Mouse (Mus musculus) embryonic facial prominence, embryonic 13.5 days (tissue): ENCODE measurements around the gene Mtmr12. TPM values are rescaled to one million over a fixed set of nuclear protein-coding genes. Genes with fewer than 3 reads are reported as not detected.
A peak's percentile ranks its signal among the peaks of the same experiment; 100 is the strongest.
"Not testable (repeated sequence)": the region's sequence is repeated elsewhere in the genome, so short reads cannot be mapped to it uniquely, and the experiment has no call there.

Source experiments
- ATAC-seq: fragments of 200-750 bp; cut with Nextera tagmentation; 2 replicates; pipeline ENCODE4 v1.8.0; 2017; ENCODE audit warnings: low read depth; ENCODE audit not compliant: insufficient number of reproducible peaks, insufficient read depth, low FRiP score, low TSS enrichment
- H3K27ac ChIP-seq: fragments of 300-500 bp; sonication (generic); 2 replicates; pipeline ENCODE4 v1.5.1; 2015; ENCODE audit warnings: moderate library complexity, mild to moderate bottlenecking, inconsistent platforms
- H3K27me3 ChIP-seq: fragments of 300-500 bp; sonication (generic); 2 replicates; pipeline ENCODE4 v1.6.1; 2015; ENCODE audit warnings: mild to moderate bottlenecking, inconsistent platforms
- H3K36me3 ChIP-seq: fragments of 300-500 bp; sonication (generic); 2 replicates; pipeline ENCODE4 v1.6.1; 2015; ENCODE audit warnings: mild to moderate bottlenecking, inconsistent platforms
- H3K4me1 ChIP-seq: fragments of 300-500 bp; sonication (generic); 2 replicates; pipeline ENCODE4 v1.6.1; 2015; ENCODE audit warnings: inconsistent platforms
- H3K4me2 ChIP-seq: fragments of 300-500 bp; sonication (generic); 2 replicates; pipeline ENCODE4 v1.6.1; 2015; ENCODE audit warnings: moderate library complexity, mild to moderate bottlenecking, inconsistent platforms
- H3K4me3 ChIP-seq: fragments of 300-500 bp; sonication (generic); 2 replicates; pipeline ENCODE4 v1.5.1; 2015; ENCODE audit warnings: mild to moderate bottlenecking, inconsistent platforms
- H3K9ac ChIP-seq: fragments of 300-500 bp; sonication (generic); 2 replicates; pipeline ENCODE4 v1.6.1; 2015; ENCODE audit warnings: mild to moderate bottlenecking, inconsistent platforms
- H3K9me3 ChIP-seq: fragments of 300-500 bp; sonication (generic); 2 replicates; pipeline ENCODE4 v1.6.1; 2016; ENCODE audit warnings: inconsistent platforms
- WGBS: fragments of 180-500 bp; shearing (Covaris S2); methylation state at CpG from one replicate; pipeline ENCODE4 v1.1.7; 2015; ENCODE audit warnings: mixed read lengths; 5-methylcytosine and 5-hydroxymethylcytosine counted together
- polyA plus RNA-seq: library from polyadenylated mRNA; unstranded; fragments of >200 nt; fragmentation: Nextera tagmentation; extraction: Ambion mirVana; gene quantifications from 2 replicates; pipeline ENCODE4 v1.2.1, GENCODE M21; 2015

Gene Mtmr12
- polyA plus RNA-seq, 1 experiment from 2014 or later = 16.1 TPM

DNA sequence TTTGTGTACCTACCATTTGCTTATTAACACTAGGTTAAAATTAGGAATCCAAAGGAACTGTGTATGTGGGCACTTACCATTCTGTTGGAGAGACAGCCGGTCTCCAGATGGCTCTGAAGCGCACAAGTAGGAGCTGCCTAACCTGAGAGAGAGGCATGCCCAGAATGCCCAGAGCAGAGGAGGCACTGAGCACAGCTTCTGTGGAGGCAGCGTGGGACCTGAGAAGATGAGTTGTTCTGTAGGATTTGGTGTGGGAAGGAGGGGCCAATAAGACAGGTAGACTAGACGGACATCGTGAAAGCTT lies 10.5 kb downstream of the Mtmr12 start:
- no peak for ATAC-seq
- no peaks in the 10 kb centered on the region for H3K9me3 ChIP-seq
- no peak overlapping the region for H3K4me3 ChIP-seq
- no peaks in the 10 kb centered on the region for H3K36me3 ChIP-seq
- no peaks in the 10 kb centered on the region for H3K27me3 ChIP-seq
- H3K4me2 ChIP-seq = no peak overlapping the region
- H3K9ac ChIP-seq = no peak overlapping the region
- 88% methylated on average over 5 of the region's 5 CpGs for WGBS
- H3K4me1 ChIP-seq = peaks cover 13% of the 10 kb centered on the region
- no peak overlapping the region for H3K27ac ChIP-seq

DNA sequence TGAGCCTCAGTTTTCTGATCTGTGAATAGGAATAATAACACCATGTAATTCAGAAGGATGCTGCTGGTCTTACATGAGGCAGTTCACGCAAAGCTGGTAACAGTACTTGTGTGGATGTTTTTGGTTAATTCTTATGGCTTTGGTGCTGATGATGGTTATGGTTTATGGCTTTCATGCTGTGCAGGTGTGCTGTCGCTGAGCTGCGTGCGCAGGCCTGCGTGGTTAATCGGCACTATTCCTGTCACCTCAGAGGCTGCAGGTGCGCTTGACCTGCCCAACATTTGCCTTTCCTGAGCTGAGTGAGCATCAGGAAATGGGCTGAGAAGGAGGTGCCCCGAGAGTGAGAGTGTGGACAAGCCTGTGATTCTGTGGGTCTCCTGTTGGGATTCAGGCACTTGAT lies 11.3 kb downstream of the Mtmr12 start:
- H3K9ac ChIP-seq = no peak overlapping the region
- no peak for ATAC-seq
- WGBS = 91% methylated on average over 8 of the region's 8 CpGs

DNA sequence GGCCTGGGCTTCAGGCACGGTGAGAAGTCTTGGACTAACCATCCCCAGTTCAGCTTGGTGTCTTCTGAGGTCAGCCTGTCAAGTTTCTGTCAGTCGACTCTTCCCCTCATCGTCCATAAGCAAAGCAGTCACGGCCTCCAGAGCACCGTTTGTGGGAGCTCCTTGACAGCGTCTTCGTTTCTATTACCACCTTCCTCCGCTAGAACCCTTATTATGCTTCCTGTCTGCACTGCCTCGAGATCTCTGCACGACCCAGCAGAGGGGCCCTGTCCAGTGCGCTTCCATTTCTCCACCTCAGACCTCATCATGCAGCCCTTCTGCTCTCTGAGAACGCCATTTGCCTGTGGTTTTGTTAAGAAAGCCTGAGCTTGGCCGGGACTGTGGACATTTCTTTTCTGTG lies 12.0 kb downstream of the Mtmr12 start:
- H3K4me2 ChIP-seq = no peak overlapping the region
- H3K4me1 ChIP-seq = peaks cover 15% of the 10 kb centered on the region
- H3K9ac ChIP-seq = no peak overlapping the region
- no peak overlapping the region for H3K27ac ChIP-seq
- ATAC-seq = no peak
- no peaks in the 10 kb centered on the region for H3K27me3 ChIP-seq
- H3K9me3 ChIP-seq = no peaks in the 10 kb centered on the region
- no peak overlapping the region for H3K4me3 ChIP-seq
- 84% methylated on average over 13 of the region's 13 CpGs for WGBS
- no peaks in the 10 kb centered on the region for H3K36me3 ChIP-seq

More for the DNA sequence above, 11.3 kb downstream of the Mtmr12 start:
- no peaks in the 10 kb centered on the region for H3K9me3 ChIP-seq
- no peak overlapping the region for H3K4me2 ChIP-seq
- no peak overlapping the region for H3K27ac ChIP-seq
- H3K27me3 ChIP-seq = no peaks in the 10 kb centered on the region
- H3K36me3 ChIP-seq = no peaks in the 10 kb centered on the region
- H3K4me1 ChIP-seq = peaks cover 15% of the 10 kb centered on the region
- H3K4me3 ChIP-seq = no peak overlapping the region

DNA sequence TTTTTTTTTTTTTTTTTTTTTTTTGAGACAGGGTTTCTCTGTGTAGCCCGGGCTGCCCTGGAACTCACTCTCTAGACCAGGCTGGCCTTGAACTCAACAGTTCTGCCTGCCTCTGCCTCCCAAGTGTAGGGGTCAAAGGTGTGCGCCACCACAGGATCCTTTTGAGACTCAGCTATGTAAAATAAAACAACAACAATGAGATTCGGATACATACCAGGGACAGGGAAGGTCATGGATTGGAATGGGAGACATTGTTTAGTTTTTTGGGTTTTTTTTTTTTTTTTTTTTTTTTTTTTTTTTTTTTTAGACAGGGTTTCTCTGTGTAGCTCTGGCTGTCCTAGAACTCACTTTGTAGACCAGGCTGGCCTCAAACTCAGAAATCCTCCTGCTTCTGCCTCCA lies 12.5 kb downstream of the Mtmr12 start:
- not testable (repeated sequence) for H3K9me3 ChIP-seq, H3K27ac ChIP-seq
- 88% methylated on average over 3 of the region's 3 CpGs for WGBS

DNA sequence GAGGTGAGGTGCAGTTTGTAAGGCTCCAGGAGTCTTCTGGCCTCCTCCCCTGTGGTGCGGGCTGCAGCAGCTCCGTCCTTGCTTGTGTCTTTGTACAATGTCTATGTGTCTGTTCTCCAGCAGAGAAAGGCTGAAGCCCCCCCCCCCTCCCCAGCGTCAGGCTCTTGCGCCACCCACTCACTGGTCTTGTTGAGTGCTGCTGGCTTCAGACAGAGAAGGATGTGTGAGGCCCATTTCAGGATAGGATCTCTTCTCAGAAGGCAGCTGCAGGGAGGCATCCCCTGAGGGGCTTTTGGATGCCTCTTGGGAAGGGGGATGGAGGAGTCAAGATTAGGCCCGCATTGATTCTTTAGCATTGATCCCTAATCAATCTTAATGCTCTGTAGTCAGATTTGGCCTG lies 13.0 kb downstream of the Mtmr12 start:
- Histone ChIP-seq H3K27ac (no peak overlapping the region), H3K9me3 (no peaks in the 10 kb centered on the region), H3K4me2 (no peak overlapping the region), H3K27me3 (no peaks in the 10 kb centered on the region), H3K9ac (no peak overlapping the region), H3K4me1 (peaks cover 20% of the 10 kb centered on the region), H3K4me3 (no peak overlapping the region), H3K36me3 (no peaks in the 10 kb centered on the region)
- ATAC-seq = no peak
- WGBS = 55% methylated on average over 5 of the region's 5 CpGs

More for the DNA sequence above, 12.5 kb downstream of the Mtmr12 start:
- not testable (repeated sequence) for H3K36me3 ChIP-seq, H3K4me2 ChIP-seq, H3K27me3 ChIP-seq, H3K9ac ChIP-seq, H3K4me3 ChIP-seq, ATAC-seq
- peaks cover 18% of the 10 kb centered on the region for H3K4me1 ChIP-seq

DNA sequence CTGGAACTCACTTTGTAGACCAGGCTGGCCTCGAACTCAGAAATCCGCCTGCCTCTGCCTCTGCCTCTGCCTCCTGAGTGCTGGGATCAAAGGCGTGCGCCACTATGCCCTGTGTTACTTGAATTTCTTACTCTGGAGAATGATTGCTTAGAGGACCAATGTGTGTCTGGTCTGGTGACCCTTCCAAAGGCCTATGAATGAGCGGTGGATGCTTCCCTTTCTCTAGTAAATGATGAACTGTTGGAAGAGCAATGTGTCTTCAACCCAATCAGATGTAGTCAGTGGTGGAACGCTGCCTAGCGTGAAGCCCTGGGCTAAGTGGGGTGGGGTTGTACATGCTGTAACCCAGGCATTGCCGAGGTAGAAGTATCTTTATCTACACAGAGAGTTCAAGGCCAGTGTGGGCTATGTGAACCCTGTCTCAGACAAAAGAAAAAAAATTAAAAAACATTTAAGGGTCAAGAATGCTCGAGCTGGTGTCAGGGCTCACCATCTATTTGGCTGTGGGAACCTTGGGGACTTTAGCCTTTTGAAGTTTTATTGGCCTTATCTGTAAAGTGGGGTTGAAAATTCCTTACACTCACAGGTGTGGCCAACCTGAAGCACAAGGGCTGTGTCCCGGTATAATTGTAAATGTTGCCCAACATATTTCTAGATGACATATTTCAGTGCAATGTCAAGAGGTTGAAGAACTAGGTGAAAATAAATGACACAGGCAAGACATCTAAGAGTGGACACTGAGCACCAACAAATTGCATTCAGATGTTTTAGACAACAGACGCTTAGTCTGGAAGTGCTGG lies 14.0 kb downstream of the Mtmr12 start:
- no peak overlapping the region for H3K27ac ChIP-seq
- no peak overlapping the region for H3K9ac ChIP-seq
- no peak overlapping the region for H3K4me2 ChIP-seq
- no peak overlapping the region for H3K4me3 ChIP-seq
- no peak for ATAC-seq
- no peaks in the 10 kb centered on the region for H3K36me3 ChIP-seq
- 89% methylated on average over 11 of the region's 11 CpGs for WGBS
- no peaks in the 10 kb centered on the region for H3K27me3 ChIP-seq
- H3K9me3 ChIP-seq = no peaks in the 10 kb centered on the region
- peaks cover 20% of the 10 kb centered on the region for H3K4me1 ChIP-seq

DNA sequence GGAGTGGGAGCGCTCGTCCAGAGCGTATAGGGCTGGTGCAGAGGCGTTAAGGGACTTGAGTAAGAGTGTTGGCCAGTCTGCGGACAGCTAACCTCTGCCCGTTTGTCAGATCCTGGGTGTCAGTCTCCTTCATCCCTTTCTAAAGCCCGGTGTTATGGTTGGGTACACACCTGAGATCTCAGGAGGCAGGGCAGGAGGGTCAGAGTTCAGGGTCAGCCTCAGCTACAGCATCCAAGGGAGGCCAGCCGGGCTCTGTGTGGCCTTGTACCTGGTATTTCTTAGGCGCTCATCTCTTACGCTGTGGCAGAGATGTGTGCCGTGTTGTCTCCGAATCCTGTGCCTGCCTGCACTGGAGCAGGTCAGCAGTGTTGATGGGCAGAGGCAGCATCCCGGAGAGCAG lies 16.3 kb downstream of the Mtmr12 start:
- H3K9me3 ChIP-seq = no peaks in the 10 kb centered on the region
- peaks cover 20% of the 10 kb centered on the region for H3K4me1 ChIP-seq
- no peak overlapping the region for H3K4me2 ChIP-seq
- H3K4me3 ChIP-seq = no peak overlapping the region
- H3K27me3 ChIP-seq = no peaks in the 10 kb centered on the region
- H3K9ac ChIP-seq = no peak overlapping the region
- no peak overlapping the region; the same call in 1 of the 2 replicates for H3K27ac ChIP-seq
- no peaks in the 10 kb centered on the region for H3K36me3 ChIP-seq
- no peak for ATAC-seq
- 92% methylated on average over 13 of the region's 13 CpGs for WGBS

DNA sequence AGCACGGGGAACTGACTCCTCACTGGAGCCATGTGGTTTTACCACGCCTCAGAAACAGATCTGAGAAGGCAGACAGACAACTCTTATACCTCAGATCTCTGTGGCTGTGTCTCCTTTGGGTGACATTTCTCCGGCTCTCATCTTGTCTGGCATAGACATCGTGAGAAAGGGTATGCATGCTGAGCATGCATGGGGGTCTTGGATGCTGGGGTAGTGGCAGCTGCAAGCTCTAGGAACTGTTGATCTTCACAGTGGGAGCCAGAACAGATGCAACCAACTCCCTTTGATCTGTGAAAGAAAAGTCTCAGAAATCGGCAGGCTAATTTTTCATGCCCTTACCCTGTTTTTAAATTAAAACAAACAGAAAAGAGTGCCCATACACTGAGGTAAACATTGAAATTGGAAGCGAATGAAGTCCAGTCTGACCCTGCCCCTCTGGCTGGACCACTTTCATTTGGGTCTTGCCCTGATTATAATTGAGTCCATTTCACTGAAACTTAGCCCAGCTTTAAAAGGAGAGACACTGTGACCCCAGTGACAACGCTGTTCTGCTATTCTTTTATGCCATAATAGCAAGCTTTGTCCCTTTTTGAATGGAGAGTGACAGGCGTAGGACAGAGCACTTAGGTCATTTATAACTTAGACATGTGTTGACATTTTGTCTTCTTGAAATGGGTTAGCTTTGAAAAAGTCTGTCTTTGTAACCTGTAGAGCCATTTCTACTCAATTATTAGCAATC lies 17.9 kb downstream of the Mtmr12 start:
- Histone ChIP-seq H3K27ac (peak overlapping the region; percentile 40; the same call in 1 of the 2 replicates), H3K9me3 (no peaks in the 10 kb centered on the region), H3K27me3 (no peaks in the 10 kb centered on the region), H3K4me1 (peaks cover 28% of the 10 kb centered on the region), H3K36me3 (no peaks in the 10 kb centered on the region), H3K9ac (no peak overlapping the region), H3K4me2 (no peak overlapping the region), H3K4me3 (no peak overlapping the region)
- no peak for ATAC-seq
- 32% methylated on average over 8 of the region's 8 CpGs for WGBS

DNA sequence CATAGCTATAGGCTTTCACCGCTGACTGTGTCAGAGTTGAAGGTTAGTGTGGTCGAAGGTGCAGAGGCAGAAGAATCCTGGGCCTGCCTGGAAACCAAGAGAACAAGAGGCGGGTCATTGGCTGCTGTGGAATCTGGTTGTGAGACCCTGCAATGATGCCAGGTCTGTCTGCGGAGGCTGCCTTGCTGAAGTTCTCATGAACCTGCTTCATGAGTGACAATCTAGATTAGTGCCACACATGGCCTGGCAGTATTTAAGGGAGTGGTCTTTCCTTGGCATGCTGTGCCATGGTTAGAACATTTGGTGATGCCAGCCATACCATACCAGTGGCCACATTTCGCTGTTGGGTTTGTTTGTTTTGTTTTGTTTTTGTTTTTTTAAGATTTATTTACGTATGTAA lies 18.6 kb downstream of the Mtmr12 start:
- no peaks in the 10 kb centered on the region for H3K9me3 ChIP-seq
- no peak overlapping the region for H3K27ac ChIP-seq
- peaks cover 28% of the 10 kb centered on the region for H3K4me1 ChIP-seq
- H3K4me3 ChIP-seq = no peak overlapping the region
- H3K9ac ChIP-seq = no peak overlapping the region
- ATAC-seq = no peak
- WGBS = 81% methylated on average over 6 of the region's 6 CpGs
- no peaks in the 10 kb centered on the region for H3K36me3 ChIP-seq
- no peak overlapping the region for H3K4me2 ChIP-seq
- no peaks in the 10 kb centered on the region for H3K27me3 ChIP-seq

DNA sequence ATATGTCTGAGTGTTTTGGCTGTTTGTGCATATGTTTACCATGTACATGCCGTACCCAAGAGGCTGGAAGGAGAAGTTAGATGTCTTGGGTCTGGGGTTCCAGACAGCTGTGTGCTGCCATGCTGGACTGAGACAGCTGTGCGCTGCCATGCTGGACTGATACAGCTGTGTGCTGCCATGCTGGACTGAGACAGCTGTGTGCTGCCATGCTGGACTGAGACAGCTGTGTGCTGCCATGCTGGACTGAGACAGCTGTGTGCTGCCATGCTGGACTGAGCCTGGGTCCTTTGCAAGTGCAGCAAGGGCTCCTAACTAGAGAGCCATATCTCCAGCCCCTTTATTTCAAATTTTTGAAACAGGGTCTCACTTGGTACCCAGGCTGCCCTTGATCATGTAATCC lies 19.4 kb downstream of the Mtmr12 start:
- Histone ChIP-seq H3K4me2 (no peak overlapping the region), H3K27ac (no peak overlapping the region), H3K9me3 (no peaks in the 10 kb centered on the region), H3K9ac (no peak overlapping the region), H3K36me3 (no peaks in the 10 kb centered on the region), H3K4me1 (peaks cover 28% of the 10 kb centered on the region), H3K27me3 (no peaks in the 10 kb centered on the region), H3K4me3 (no peak overlapping the region)
- no peak for ATAC-seq
- 85% methylated on average over 2 of the region's 2 CpGs for WGBS

DNA sequence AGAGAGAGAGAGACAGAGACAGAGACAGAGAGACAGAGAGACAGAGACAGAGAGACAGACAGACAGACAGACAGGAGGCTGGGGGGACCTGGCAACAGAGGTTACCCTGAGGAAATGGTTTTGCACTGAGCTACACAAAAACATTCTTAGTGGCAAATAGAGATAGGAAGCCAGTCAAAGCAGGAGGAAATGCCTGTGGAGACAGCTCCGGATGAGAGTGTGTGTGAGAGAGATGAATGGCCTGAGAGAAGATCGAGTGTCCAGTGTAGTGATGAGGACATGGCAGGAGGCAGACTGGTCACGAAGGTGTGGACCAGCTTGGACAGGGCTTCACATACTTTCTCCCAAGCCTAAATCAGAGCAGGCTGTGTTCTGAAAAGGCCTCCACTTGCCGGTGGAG lies 20.2 kb downstream of the Mtmr12 start:
- no peak for ATAC-seq
- H3K4me3 ChIP-seq = no peak overlapping the region
- H3K9me3 ChIP-seq = no peaks in the 10 kb centered on the region
- no peak overlapping the region for H3K9ac ChIP-seq
- H3K27me3 ChIP-seq = no peaks in the 10 kb centered on the region
- H3K27ac ChIP-seq = peak overlapping the region; percentile 48; the same call in 1 of the 2 replicates
- WGBS = 63% methylated on average over 4 of the region's 4 CpGs
- H3K36me3 ChIP-seq = no peaks in the 10 kb centered on the region
- H3K4me2 ChIP-seq = no peak overlapping the region
- peaks cover 33% of the 10 kb centered on the region for H3K4me1 ChIP-seq

DNA sequence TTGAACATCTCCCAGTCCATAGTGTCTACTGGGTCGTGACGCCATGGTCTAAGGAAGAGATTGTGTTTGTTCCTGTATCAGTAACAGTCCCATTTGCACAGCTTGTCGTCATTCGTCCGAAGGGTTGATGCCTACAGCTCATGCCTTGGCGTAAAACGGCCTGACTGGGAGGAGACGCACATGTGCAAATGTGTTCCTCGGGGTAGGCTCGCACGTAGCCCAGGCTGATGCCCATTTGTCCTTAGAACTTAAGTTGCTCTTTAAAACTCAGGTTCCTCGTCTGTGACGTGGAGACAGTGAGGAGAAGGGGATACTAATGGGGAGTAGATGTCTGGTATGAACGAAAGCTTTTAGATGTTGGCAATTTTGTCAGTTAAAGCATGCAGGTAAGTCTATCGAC lies 22.1 kb downstream of the Mtmr12 start:
- Histone ChIP-seq H3K4me3 (no peak overlapping the region), H3K4me2 (no peak overlapping the region), H3K27ac (no peak overlapping the region), H3K4me1 (peaks cover 26% of the 10 kb centered on the region), H3K9ac (no peak overlapping the region), H3K9me3 (no peaks in the 10 kb centered on the region), H3K27me3 (no peaks in the 10 kb centered on the region), H3K36me3 (peaks cover 2% of the 10 kb centered on the region; the same call in 1 of the 2 replicates)
- 95% methylated on average over 15 of the region's 15 CpGs for WGBS
- ATAC-seq = no peak
